Mouse (Mus musculus): ENCODE data around the gene Gm20388.

DNA sequence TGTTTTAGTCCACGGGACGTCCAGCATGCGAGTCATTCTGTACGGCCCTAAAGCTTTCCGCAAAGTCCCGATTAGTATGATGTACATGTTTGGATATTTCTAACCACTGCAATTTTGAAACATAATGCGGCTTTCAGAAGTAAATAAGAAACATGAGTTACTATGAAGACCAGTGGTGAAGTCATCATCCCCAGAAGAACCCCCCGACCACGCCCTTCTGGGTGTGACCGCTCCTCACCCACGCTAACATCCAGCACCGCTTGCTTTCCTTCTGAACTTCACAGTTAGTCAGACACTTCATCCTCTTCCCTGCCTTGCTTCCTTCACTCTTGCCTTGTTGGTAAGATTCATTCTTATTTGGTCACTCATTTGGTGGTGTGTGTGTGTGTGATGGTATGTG, 3738.8 kb downstream of the Gm20388 start:
- TF ChIP-seq MAFK (IDR thresholded peaks at IDR 0.05; ENCODE audit: insufficient read depth, low read depth, low read length) (no peak), ZNF384 (IDR thresholded peaks at IDR 0.05; ENCODE audit: low read depth, low read length) (no peak), CHD2 (IDR thresholded peaks at IDR 0.05; ENCODE audit: low read depth, low read length) (no peak), HCFC1 (IDR thresholded peaks at IDR 0.05; ENCODE audit: borderline replicate concordance, insufficient read depth, low read length) (no peak), ZC3H11A (IDR thresholded peaks at IDR 0.05; ENCODE audit: borderline replicate concordance, low read depth, low read length) (no peak)
